In the genomic region with DNA sequence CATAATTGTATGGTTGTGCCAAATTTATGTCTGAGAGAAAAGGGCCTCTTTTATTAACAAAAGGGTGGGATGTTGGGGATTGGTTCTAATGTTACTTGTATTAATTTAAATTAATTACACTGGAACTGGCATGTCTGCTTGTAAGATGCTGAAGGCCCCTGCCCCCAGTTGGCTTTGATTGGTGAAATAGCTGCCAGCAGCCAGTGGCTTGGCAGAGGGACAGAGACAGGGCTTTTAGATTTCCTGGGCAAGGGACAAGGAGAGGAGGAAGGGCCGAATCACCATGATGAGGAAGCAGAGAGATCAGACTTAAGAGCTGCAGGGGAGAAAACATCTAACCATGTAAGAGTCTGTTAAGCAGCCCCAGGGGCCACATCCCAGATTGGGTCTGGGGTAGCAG, we compare ENCODE assay signal across 24 mouse cellular contexts. TPM values are rescaled to one million over a fixed set of nuclear protein-coding genes. Genes with fewer than 3 reads are reported as not detected.
DNase-seq lines count a peak whose midpoint lies in the region; TF ChIP-seq lines count a peak whose summit lies in the region.
"Had no signal": no experiment of that assay in that cellular context is flagged by ENCODE, and none has a peak within 500 bp of the region (broad histone marks: within the 10 kb centered on the region; RNA-seq: fewer than 3 reads in every experiment).

No protein-coding gene starts in this region.

- H3K4me3 ChIP-seq in layer of hippocampus, adult 2 months: no peak overlapping the region
- H3K4me3 ChIP-seq: embryonic facial prominence, embryonic 13.5 days; forebrain, embryonic 10.5 days; hindbrain, embryonic 10.5 days; intestine, embryonic 15.5 days; limb, embryonic 12.5 days; liver, embryonic 15.5 days had no signal

- peak; percentile 13 for DNase-seq in adrenal gland, adult 2 months
- no peak for DNase-seq in adrenal gland, adult 18-20 months (ENCODE audit: low spot score in 2 of 2)
- peak; percentile 12 to 21 for DNase-seq in cerebellum, postnatal 14 days
- no peak for DNase-seq in cerebellum, postnatal 25 days
- peak; percentile 8 to 19 for DNase-seq in layer of hippocampus, adult 2 months (ENCODE audit: low spot score in 2 of 2)
- DNase-seq in layer of hippocampus, adult 9-10 months (ENCODE audit: low spot score): no peak
- peak; percentile 40 to 61 for DNase-seq in right cerebral cortex, postnatal 10 days (ENCODE audit: low spot score in 2 of 2)
- DNase-seq in right cerebral cortex, postnatal 36 days (ENCODE audit: low spot score in 2 of 2): no peak
- DNase-seq: cerebellum, adult 2 months; gastrocnemius, postnatal 14 days; heart, postnatal 14 days; kidney, adult 2 months; lung, embryonic 14.5 days; lung, postnatal 14 days; midbrain, embryonic 14.5 days; spleen, adult 18-20 months; thymus, postnatal 14 days had no signal

- TF ChIP-seq CTCF in layer of hippocampus, adult 2 months (conservative IDR thresholded peaks at IDR 0.05): no peak

- H3K27ac ChIP-seq in layer of hippocampus, adult 2 months: no peak overlapping the region
- H3K27ac ChIP-seq: embryonic facial prominence, embryonic 13.5 days; forebrain, embryonic 10.5 days; hindbrain, embryonic 10.5 days; intestine, embryonic 15.5 days; kidney, postnatal 0 days; limb, embryonic 12.5 days; liver, embryonic 15.5 days had no signal

RNA-seq across cellular contexts. Expression of gene Stxbp4, which starts 46.9 kb away (rescaled TPM):
- total RNA-seq in adrenal gland, adult 2 months (2021): 10 to 100 TPM in 1 of 2 experiments, 1 to 10 TPM in 1; 8.4 to 12.0 TPM
- polyA plus RNA-seq in adrenal gland, adult 2 months (2012; rRNA removed): 1.7 and 2.0 TPM in 2 replicates
- 1 to 10 TPM; 7.3 TPM for total RNA-seq in adrenal gland, adult 18-20 months (2021)
- 10 to 100 TPM; 12.0 to 16.1 TPM for total RNA-seq in layer of hippocampus, adult 2 months (2021)

RNA-seq across cellular contexts. Expression of gene Cox11, which starts 47.0 kb away (rescaled TPM):
- 10 to 100 TPM; 14.7 to 19.2 TPM for total RNA-seq in adrenal gland, adult 2 months (2021)
- polyA plus RNA-seq in adrenal gland, adult 2 months (2012; rRNA removed): 23.9 and 30.4 TPM in 2 replicates
- 10 to 100 TPM; 16.2 to 19.6 TPM for total RNA-seq in adrenal gland, adult 18-20 months (2021)
- 10 to 100 TPM; 23.3 to 26.0 TPM for total RNA-seq in layer of hippocampus, adult 2 months (2021)

Comparison
In these comparisons a context has a peak if more than half of its experiments do, and no peak if none do; other contexts are left out.
1. DNase-seq: peak in adrenal gland, adult 2 months (single experiment), cerebellum, postnatal 14 days (2 of 2), layer of hippocampus, adult 2 months (2 of 2) and right cerebral cortex, postnatal 10 days (2 of 2); none in adrenal gland, adult 18-20 months (0 of 2), cerebellum, postnatal 25 days (0 of 2), layer of hippocampus, adult 9-10 months (single experiment) and right cerebral cortex, postnatal 36 days (0 of 2).